Mouse (Mus musculus) liver, adult 2 months (tissue): ENCODE data around the gene Lpcat1.

Experiments
- CTCF ChIP-seq: fragments of 200-500 bp; IDR thresholded peaks from 2 replicates; pipeline ENCODE4 v1.5.1; 2011; ENCODE audit warnings: low read depth, low read length, control low read depth
- POLR2A ChIP-seq: fragments of 200-500 bp; IDR thresholded peaks from 2 replicates; pipeline ENCODE4 v1.6.1; 2011; ENCODE audit warnings: low read length, control low read depth; ENCODE audit not compliant: insufficient read depth; ENCODE audit errors: extremely low read depth

DNA sequence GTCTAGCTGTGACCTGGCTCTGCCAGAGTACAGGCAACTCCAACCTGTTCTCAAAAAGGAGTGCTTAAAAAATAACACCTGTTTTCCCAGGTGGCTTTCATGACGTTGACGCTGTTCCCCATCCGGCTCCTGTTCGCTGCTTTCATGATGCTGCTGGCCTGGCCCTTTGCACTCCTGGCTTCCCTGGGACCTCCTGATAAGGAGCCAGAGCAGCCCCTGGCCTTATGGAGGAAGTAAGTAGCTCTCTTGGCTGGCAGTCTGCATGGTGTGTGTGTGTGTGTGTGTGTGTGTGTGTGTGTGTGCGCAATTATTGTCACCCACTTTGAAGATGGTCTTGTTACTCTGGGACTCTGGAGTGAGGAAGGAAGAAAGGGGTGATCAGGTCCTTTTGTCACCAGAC, 17.2 kb downstream of the Lpcat1 start:
- no peak for TF ChIP-seq CTCF
- TF ChIP-seq POLR2A = no peak
